Mouse (Mus musculus): Measurements from ENCODE around the gene Acap2.

Acap2 gene

DNA sequence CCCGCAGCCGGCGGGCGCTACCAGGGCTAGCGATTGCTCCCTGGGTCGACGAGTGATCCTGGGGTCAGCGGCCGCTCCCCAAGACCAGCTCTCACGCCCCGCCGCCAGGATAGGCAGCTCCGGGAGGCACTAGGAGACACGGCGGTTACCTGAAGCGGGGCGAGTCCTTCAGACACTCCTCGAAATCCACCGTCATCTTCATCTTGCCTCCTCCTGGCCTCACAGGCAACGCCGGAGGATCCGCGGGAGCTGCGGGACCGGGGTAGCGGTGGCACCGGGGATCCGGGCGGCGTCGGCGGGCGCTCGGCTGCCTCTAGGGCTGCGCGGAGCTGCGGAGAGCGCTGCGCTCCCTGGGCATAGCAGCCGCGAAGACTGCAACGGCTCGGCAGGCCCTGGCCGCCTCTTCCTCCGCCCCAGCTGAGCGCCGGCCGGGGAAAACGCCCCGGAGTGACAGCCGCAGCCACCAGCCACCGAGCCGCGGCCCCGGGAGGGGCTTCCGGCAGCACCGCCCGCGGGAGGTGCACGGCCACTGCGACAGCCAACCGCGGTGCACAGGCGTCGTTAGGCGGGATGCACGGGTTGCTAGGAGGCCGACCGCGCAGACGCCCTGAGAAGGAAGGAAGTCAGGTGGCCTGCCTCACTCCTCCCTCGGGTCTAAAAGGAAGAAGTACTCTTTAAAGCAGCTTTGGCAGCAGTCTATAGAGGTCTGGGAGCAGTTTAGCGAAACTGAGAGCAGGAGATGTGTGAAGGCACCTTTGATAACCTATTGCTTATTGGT, at the start of gene Acap2:
TSS of gene Acap2 (minus strand) at position 456 of the 778 bp plus-strand sequence.
- peak; percentile 99 for DNase-seq

DNA sequence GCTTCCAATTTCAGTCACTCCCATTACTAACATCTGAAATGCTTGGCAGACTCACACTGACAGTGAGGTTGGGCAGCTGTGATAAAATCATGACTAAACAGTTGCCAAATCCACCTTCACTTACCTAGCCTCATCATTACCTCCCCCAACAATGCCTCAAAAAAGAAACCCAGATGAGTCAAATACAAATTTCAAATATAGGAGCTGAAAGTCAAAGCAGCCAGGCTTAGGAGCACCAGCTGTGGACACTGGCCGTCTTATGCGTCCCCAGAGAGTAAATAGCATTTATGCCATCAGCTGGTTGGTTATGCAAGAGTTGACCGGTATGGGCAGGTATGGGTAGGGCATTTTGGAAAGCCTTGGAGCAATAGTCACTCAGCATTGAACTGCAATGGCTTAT, 48.4 kb upstream of the Acap2 start:
- DNase-seq, result no peak

DNA sequence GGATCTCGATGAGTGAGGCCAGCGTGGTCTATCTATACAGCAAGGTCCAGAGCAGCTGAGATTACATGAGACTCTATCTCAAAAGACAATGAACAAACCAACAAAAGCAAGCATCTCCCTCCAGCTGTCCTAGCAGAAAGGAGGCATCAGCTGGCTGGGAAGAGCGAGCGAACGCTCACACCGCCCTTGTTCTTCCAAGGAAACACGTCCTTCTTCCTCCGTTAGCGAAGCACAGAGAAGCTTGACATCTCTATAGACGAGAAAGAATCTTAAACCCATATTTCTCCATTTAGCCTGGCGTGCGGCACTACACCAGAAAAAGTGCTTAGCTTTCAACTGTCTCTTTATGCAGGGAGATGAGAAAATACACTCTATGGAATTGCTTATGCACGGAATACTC, 47.7 kb upstream of the Acap2 start:
- no peak for DNase-seq

DNA sequence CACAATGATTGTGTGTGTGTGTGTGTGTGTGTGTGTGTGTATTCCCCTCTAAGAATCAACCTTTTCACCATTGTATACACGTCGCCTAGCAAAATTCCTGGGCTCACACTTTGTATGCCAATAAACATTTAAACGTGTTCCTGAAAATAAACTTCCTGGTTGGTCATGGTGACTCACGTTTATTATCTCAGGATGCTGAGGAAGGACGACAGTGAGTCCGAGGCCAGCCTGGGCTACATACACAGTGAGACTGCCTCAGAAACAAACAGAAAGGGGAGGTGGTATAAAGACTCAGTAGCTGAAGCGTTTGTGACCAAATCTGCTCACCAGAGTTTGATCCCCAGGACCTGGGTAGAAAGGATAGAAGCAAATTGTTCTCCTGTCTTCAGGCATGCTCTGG, 46.4 kb upstream of the Acap2 start:
- DNase-seq, result no peak

DNA sequence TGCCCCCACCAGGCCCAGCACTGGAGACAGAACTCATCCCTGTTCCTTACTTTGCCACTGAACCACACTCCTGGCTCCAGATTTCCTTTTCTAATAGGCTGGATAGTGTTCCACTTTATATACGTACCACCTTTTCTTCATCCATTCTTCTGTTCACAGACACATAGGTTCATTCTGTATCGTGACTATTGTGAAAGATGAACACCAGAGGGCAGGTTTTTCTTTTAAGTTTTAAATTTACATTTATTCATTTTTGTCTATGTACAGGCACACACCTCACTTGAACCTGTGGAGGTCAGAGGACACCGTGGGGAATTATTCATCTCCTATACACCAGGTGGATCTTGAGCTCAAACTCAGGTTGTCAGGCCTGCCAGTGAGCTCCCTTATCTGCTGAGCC, 43.0 kb upstream of the Acap2 start:
- no peak for DNase-seq

DNA sequence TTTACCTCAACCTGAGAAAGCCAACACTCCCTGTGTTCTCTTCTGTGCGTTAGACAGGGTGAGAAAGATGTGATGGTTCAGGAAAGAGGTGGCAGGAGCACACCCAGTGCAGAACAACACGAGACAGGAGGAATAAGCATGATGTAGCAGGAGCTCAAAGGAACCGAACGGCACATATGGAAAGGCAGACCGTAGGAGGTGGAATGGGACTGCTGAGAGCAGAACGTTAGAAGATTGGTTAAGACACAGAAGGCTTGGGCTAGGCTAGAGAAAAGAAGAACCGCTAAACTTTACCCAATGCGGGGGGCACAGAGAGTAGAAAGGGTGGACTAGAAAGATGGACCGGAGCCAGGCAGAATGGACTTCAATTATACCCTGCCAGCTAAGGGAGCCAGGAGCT, 40.4 kb upstream of the Acap2 start:
- DNase-seq, result peak; percentile 47

DNA sequence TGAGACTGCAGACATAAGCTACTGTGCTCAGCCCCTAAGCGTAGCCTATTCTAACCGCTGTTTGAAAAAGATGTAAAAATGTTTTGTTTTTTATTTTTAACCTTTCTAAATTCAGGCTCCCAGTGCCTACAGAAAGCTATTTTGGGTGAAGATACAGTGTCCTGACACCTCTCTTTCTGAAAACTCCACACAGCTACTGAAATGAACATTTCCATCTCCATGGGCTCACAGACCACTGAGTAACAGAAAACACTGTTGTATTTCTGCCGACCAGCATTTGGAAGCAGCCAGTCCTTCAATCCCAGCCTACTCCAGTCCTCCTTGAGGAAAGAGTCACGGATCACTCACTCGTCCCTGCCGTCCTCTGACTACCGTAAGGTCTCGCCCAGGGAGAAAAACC, 39.5 kb upstream of the Acap2 start:
- no peak for DNase-seq

DNA sequence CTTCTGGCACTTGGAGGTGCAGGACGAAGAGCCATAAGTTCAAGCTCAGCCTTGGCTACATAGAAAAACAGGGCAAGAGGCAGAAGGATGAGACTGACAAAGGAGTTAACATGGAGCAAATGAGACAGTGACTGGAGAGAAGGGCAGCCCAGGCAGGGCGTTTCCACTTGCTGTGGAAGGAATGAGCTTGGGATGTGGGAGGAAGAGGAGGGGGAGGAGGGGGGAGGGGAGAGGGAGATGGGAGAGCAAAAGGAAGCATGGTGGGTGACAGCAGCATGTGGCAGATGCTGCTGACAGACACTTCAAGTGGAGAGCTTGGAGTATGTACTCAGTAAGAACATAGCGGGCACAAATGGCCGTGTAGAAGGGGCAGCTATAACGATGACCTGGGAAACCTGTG, 37.2 kb upstream of the Acap2 start:
- no peak for DNase-seq

DNA sequence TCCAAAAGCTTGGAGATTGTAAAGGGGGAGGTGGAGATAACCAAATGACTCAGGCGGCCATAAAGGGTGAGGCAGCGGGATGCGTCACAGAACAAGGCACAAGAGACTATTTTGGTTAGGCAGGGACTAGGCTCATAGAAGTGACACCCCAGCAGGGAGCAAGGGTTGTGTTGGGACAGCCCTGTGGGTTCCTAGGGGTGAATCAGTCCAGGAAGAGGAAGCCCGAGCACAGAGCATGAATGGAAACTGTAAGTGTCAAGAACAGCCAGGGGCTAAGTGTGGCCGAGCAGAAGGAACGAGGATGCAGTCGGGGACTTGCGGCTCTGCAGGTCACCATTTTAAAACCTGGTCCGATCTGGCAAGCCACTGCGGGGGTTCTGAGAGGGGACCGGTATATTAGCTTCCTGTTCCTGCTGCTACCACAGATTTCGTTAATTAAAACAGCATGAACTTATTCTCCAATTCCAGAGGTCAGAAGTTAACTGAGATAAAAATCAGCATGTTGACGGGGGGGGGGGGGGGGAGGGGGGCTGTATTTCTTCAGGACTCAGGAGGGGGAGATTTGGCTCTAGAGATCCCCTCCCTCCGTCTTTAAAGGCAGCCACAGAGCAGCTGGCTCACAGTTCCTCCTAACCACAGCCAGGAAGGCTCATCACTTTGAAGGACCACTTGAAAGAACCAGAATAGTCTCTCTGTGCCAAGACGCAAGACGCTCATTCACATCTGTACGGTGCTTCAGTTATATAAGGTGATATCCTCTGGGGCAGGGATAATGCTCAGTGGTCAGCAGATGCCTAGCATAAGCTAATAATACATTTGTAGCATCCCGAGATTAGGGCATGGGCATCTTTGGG, 34.6 kb upstream of the Acap2 start:
- no peak for DNase-seq

DNA sequence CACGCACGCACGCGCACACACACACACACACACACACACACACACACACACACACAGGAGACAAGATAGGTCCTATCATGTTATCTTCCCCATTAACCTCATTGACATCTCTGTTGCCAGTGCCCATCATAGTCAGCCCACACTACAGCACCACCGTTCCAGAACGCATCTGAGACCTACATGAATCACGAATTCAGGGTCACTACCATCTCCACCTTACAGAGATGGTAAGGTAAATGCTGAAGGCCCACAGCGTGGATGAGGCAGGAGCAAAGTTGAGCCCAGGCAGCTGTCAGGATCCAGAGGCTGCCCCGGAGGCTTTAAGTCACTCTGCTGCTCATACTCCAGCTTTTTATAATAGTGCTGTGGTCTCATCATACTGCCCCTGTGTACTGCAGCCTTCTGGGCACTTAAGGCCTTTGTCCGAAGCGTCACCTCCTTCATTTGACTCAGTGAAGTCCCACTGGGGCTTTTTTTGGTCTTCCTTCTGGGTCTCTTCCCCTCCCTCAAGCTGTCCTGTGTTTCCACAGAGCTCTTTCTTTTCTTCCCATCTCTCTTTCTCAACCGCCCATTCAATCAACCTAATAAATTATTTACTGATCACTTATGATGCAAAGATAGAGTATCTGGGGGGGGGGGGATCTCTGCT, 33.9 kb upstream of the Acap2 start:
- DNase-seq, result no peak

DNA sequence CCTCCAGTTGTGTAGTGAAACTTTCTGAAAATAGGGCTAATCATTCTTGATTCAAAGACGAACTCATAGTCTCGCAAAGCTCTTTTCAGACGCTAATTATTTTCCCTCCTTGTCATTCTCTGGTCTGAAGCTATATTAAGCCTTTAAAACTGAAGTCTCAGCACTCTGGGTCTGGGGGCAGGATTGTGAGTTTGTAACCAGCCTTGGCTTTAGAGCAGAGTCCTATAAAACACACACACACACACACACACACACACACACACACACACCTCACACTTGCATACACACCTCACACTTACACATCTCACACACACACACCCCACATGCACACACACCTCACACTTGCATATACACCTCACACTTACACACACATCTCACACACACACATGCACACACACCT, 33.3 kb upstream of the Acap2 start:
- DNase-seq, result no peak

DNA sequence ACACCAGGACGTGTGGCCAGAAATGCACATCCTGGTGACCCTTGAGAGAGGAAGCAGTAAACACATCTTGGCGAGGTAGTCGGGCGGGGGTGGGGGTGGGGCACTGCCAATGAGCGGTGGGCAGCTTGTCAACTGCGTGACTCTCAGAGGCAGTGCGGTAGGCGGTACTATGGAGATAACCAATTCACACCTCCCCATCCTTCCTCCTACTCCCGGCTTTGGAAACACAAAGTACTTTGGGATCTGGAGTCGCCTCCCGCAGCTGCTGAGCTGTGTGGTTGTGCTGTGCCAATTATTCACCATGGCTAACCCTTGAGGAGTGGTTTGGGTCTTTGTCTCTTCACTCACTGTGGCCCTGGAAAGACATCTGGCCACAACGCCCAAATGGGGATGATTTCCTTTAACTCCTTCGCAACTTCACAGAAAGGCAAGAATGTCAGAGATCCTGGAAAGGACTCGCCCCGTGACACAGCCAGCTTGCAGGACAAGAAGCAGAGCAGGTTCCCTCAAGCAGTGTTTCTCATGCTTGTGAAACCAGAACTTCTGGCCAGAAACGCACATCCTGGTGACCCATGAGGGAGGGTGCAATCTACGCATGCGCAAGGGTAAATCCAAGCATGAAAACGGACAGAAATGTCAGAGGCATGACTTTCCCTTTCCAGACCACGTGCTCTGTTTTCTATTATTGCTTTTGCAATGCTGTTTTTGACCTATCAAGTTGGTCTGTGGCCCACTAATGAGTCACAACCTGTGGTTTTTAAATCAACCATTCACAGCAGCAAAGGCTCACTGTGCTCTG, 32.7 kb upstream of the Acap2 start:
- peak; percentile 73 for DNase-seq

DNA sequence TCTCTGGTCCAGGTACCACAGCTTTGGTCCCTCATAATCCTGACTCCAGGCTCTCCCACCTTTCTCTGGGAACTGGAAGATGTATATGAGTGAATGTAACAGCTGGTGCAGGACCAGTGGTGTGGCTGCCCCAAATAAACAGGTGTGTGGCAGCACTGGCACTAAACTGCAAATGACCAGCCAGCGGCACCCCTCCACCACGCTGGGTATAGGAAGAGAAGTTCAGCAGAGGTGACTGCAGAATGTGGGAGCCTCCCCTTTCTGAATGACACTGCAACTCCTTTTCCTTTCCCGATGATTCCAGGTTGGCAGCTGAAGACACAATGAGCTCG, 32.1 kb upstream of the Acap2 start:
- DNase-seq, result no peak

DNA sequence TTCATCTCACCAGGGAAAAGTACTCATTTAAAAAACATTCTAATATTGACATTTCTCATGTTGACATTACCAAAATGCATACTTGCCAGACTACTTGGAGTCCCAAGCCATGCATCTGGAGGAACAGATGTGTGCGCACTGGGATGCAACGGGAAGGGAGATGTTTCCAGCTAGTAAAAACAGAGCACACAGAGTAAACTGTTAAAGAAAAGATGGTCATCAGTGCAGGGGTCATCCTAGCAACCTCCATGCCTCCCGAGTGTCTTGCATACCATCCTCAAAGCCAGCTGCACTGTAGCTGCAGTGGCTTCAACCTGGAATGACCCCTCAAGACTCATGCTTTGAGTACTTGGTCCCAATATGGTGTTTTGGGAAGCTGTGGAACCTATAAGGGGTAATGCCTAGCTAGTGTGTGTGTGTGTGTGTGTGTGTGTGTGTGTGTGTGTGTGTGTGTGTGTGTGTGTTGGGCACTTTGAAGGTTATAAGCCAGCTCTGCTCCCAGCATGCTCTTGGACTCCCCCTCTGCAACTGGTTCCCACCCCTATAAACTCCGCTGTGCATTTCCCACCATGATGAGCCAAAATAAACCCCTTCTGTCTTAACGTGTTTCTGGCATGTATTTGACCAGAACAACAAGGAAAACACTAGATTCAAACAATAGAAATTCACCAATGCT, 31.6 kb upstream of the Acap2 start:
- no peak for DNase-seq

DNA sequence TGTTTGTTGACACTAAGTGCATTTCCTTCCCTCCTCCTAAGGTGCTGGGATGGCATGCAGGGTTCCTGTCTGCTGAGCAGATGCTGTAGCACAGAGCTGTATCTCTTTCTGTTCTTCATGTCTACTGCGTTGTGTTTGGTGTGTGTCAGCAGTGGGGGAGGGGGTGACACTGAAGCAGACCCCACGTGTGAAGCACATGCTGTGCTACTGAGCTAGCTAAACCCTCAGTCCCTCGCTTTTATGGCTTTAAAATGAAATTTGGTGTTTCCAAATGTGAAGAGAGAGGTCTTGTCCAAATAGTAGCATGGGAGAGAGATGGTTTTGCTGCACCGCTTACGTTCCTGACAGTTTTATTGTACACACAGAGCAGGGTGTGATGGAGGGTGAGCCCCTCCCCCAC, 30.5 kb upstream of the Acap2 start:
- no peak for DNase-seq

DNA sequence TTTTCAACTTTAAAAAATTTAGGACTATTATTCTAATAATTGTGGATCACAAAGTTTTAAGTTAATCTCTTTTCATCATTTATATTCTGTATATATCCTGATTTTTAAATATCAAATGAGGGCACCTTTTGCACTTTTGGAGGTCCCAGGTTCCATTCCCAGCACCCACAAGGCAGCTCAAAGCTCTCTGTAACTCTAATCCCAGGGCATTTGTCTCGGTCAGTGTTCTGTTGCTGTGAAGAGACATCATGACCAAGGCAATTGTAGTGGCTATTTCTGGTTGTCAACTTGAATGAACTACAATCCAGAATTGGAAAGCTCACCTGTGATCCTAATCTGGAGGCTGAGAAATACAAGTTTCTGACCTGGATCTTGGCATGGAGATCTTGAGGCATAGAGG, 26.7 kb upstream of the Acap2 start:
- DNase-seq, result no peak

DNA sequence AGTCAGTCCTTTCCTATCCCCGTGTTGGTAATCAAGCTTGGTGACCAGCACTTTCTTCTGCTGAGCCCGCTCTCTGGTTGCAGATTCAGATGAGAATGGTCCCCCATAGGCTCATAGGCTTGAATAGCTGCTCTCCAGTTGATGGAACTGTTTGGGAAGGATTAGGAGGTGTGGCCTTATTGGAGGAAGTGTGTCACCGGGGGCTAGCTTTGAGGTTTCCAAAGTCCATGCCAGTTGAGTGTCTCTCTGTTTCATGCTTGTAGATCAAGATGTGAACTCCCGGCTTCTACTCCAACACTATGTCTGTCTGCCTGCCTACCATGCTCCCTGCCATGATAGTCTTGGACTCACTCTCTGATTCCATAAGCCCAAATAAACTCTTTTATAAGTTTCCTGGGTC, 14.2 kb upstream of the Acap2 start:
- DNase-seq, result no peak

DNA sequence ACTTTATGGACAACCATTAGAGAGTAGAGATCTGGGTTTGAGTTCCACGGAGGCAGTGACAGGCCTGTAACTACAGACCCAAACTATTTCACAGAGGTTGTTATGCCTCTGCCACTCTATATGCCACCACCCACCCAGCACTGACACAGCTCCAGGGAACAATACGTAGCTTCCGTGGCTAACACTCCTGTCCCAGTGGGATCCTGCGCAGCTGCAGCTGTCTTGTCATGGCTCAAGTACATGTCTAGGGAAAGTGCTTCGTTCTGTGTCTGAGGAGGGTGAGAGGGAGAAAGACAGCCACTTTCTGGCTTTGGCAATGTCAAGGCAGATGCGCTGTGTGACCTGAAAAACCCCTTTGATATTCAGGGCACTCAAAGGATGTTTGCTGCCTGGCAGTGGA, 12.4 kb upstream of the Acap2 start:
- DNase-seq, result no peak

DNA sequence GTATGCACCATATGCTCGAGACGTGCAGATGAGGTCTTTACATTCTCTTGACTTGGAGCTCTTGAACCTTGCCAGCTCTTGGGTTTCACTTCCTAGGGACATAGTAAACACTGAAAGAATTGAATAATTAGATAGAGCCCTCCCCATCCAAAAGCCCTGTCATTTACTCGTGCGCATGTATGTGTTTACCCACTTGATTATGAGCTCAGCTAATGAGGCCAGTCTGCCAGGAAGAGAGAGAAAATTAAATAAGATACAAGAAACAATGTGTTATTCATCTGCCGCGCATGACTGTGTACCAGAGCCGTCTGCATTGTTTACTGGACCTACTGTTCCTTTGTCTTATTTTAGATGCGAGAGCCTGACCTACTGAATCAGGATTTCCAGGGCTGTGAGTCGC, 10.5 kb upstream of the Acap2 start:
- no peak for DNase-seq

DNA sequence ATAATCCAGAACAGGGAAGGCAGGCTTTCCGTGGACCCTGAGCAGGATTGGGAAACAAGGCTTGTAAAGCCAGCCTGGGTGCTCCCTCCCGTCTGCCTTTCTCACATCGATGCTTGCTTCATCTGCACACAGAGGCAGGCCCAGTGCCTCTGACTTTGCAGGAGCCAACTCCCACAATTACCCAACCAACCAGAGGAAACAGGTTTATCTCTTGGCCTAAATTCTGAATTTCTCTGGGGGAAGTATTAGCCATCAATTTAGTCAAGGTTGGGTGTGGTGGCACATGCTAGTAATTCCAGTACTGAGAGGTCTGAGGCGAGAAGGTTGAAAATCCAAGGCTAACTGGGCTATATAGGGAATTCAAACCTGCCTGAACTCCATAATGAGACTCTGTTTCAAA, 9.4 kb upstream of the Acap2 start:
- no peak for DNase-seq

DNA sequence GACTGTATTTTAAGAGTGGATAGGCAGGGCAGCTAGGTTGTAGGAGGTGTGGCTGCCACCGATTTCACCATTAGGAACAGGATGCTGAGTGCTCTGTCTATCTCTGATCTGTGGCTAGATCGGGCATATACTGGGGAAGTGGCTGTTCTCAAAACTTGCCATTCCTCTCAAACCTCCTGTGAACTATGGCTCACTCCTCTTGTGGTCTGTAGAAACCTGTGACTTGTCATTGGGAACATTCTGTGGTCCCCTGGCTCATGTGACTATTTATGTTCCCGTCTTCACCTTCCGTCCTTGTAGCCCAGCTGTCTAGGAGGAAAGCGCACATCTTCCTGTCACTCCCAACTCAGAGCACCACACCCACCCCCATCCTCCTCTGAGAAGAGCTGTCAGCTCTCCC, 8.9 kb upstream of the Acap2 start:
- DNase-seq, result no peak

DNA sequence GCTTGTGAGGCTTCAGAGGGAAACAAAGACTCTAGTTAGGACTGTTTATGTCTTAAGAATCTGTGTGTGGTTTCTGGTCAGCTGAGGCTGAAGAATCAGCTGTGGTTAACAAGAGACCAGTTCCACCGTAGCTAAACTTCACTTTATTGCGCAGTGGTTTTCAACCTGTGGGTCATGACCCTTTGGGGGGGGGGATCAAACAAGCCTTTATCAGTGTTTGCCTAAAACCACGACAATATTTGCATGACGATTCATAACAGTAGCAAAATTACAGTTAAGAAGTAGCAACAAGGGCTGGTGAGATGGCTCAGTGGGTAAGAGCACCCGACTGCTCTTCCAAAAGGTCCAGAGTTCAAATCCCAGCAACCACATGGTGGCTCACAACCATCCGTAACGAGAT, 4.7 kb upstream of the Acap2 start:
- DNase-seq, result no peak

DNA sequence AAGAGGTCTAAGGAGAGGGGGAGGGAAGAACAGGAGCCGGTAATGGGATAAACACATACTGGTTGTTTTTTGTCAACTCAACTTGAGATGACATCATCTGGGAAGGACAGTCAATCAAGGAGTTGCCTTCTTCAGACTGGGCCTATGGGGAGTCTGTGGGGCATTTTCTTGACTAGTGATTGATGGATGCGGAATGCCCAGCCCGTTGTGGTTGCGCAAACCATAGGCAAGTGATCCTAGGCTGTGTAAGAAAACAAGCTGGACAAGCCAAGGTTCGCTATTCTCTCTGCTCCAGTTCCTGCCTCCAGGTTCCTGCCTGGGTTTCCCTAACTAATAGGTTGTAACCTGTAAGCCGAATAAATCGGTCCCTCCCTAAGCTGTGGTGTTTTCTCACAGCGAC, 4.1 kb upstream of the Acap2 start:
- DNase-seq, result no peak

All from right cerebral cortex, postnatal 25 days (tissue).